Mouse (Mus musculus) heart, embryonic 16.5 days (tissue): Measurements from ENCODE around the gene Pde11a. TPM values are rescaled to one million over a fixed set of nuclear protein-coding genes. Genes with fewer than 3 reads are reported as not detected.
A peak's percentile ranks its signal among the peaks of the same experiment; 100 is the strongest.

ENCODE experiments used
- ATAC-seq: fragments of 200-750 bp; cut with Nextera tagmentation; replicated peaks from 2 replicates; pipeline ENCODE4 v1.8.0; 2017; ENCODE audit warnings: moderate number of reproducible peaks; ENCODE audit not compliant: insufficient read depth, low FRiP score; ENCODE audit errors: extremely low read depth
- H3K27ac ChIP-seq: fragments of 300-500 bp; sonication (generic); 2 replicates; pipeline ENCODE4 v1.5.1; 2014; ENCODE audit warnings: mild to moderate bottlenecking, low read length, control low read depth, moderate library complexity
- H3K27me3 ChIP-seq: fragments of 300-500 bp; sonication (generic); 2 replicates; pipeline ENCODE4 v1.6.1; 2014; ENCODE audit warnings: low read length, mixed read lengths; ENCODE audit not compliant: control insufficient read depth, insufficient read depth
- H3K36me3 ChIP-seq: fragments of 300-500 bp; sonication (generic); 2 replicates; pipeline ENCODE4 v1.6.1; 2014; ENCODE audit not compliant: control insufficient read depth, insufficient read depth
- H3K4me1 ChIP-seq: fragments of 300-500 bp; sonication (generic); 2 replicates; pipeline ENCODE4 v1.6.1; 2014; ENCODE audit warnings: low read length, mixed read lengths; ENCODE audit not compliant: control insufficient read depth, insufficient read depth
- H3K4me2 ChIP-seq: fragments of 300-500 bp; sonication (generic); 2 replicates; pipeline ENCODE4 v1.6.1; 2014; ENCODE audit warnings: low read depth, mild to moderate bottlenecking, control low read depth, low read length
- H3K4me3 ChIP-seq: fragments of 300-500 bp; sonication (generic); 2 replicates; pipeline ENCODE4 v1.5.1; 2014; ENCODE audit warnings: mild to moderate bottlenecking, control low read depth, low read length
- H3K9ac ChIP-seq: fragments of 300-500 bp; sonication (generic); 2 replicates; pipeline ENCODE4 v1.6.1; 2014; ENCODE audit warnings: low read length, control low read depth
- H3K9me3 ChIP-seq: fragments of 300-500 bp; sonication (generic); replicated peaks from 2 replicates; pipeline ENCODE4 v1.6.1; 2016; ENCODE audit warnings: low read length; ENCODE audit not compliant: control insufficient read depth
- WGBS: fragments of 180-500 bp; shearing (Covaris S2); extraction: QIAGEN DNeasy Blood & Tissue Kit; methylation state at CpG from one replicate; pipeline ENCODE4 v1.1.7; 2014; 5-methylcytosine and 5-hydroxymethylcytosine counted together
- polyA plus RNA-seq: library from polyadenylated mRNA; unstranded; fragments of >200 nt; fragmentation: Nextera tagmentation; extraction: Ambion mirVana; gene quantifications from 2 replicates; pipeline ENCODE4 v1.2.1, GENCODE M21; 2015

Gene Pde11a
- polyA plus RNA-seq, 1 experiment from 2014 or later, result 0.11 TPM

DNA sequence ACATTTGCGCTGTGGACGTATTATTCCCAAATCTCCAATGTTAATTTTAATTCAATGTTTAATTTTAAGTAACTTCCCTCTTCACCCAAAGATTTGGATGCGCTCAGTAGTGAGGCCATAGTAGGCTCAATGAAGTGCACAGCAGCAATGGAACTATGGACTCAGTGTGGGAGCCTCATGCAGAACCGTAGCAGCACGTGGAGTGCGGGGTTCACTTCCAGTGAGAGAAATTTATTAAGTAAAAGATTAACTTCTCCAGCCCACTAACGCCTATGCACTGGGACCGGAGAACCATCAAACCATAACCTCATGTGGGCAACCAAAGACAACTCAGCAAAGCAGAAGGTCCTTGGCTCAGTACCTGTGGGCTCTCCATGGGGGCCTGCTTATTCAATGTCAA, 322.4 kb downstream of the Pde11a start:
- no peaks in the 10 kb centered on the region for H3K4me1 ChIP-seq
- H3K9ac ChIP-seq, result no peak overlapping the region
- H3K27ac ChIP-seq, result no peak overlapping the region
- no peak overlapping the region for H3K4me3 ChIP-seq
- H3K9me3 ChIP-seq, result no peaks in the 10 kb centered on the region
- H3K36me3 ChIP-seq, result no peaks in the 10 kb centered on the region
- 90% methylated on average over 8 of the region's 8 CpGs for WGBS
- no peak overlapping the region for H3K4me2 ChIP-seq
- ATAC-seq, result no peak
- H3K27me3 ChIP-seq, result no peaks in the 10 kb centered on the region

DNA sequence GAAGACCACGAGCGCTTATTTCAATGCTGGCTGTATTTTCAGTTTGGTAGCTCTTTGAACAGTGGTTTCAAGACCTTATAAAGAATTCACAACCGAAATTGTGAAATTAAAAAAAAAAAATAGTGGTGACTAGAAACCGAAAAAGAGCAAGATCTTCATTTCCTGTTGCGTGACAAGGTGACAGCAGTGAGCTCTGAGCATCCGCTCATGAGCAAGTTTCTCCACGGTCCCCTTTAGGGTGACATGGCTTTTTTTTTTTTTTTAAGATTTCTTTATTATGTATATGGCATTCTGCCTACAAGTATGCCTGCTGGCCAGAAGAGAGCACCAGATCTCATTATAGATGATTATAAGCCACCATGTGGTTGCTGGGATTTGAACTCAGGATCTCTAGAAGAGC, 323.1 kb downstream of the Pde11a start:
- Histone ChIP-seq H3K9ac (no peak overlapping the region), H3K27ac (no peak overlapping the region), H3K36me3 (no peaks in the 10 kb centered on the region), H3K27me3 (no peaks in the 10 kb centered on the region), H3K4me2 (no peak overlapping the region), H3K4me3 (no peak overlapping the region), H3K4me1 (no peaks in the 10 kb centered on the region), H3K9me3 (no peaks in the 10 kb centered on the region)
- no peak for ATAC-seq
- WGBS, result 87% methylated on average over 7 of the region's 7 CpGs

DNA sequence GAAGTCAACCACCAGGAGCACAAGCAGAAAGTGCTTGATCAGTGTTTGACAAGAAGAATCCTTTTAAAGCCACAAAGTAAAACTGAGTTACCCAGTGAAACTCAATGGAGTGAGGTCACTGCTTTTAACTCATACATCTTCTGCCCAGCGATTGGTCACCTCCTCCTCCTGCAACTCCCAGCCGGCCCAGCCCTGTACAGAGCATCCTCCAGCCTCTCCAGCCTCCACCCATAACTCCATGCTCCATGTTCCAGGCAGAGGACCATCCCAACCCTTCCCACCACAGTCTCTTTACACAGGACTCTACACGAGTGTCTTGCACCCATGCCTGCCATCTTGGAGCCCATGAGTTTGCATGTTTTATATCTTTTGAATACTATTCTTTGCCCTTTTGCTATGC, 323.9 kb downstream of the Pde11a start:
- H3K4me3 ChIP-seq, result no peak overlapping the region
- 80% methylated on average over 3 of the region's 3 CpGs for WGBS
- no peak overlapping the region for H3K9ac ChIP-seq
- H3K9me3 ChIP-seq, result no peaks in the 10 kb centered on the region
- no peak for ATAC-seq
- no peaks in the 10 kb centered on the region for H3K4me1 ChIP-seq
- no peak overlapping the region for H3K4me2 ChIP-seq
- no peaks in the 10 kb centered on the region for H3K36me3 ChIP-seq
- H3K27me3 ChIP-seq, result no peaks in the 10 kb centered on the region
- H3K27ac ChIP-seq, result no peak overlapping the region

DNA sequence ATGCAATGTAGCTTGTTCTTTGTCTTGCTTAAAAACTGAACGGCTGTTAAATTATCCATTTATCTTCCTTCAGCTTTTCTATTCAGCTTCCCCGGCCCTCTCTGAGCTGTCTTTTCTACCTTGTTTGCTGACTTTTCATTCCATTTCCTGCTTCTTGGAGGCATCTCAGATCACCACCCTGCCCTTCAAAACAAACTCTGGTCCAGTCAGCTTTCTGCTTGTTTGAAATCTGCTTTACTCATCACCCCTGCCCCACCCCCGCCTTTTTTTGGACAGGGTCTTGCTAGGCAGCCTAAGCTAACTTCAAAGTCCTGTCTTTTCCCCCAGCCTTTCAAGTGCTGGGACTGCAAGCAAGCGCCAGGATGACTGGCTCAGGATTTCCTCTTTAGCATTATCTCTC, 332.4 kb downstream of the Pde11a start:
- WGBS, result 29% methylated on average over 4 of the region's 4 CpGs
- no peak overlapping the region for H3K9ac ChIP-seq

DNA sequence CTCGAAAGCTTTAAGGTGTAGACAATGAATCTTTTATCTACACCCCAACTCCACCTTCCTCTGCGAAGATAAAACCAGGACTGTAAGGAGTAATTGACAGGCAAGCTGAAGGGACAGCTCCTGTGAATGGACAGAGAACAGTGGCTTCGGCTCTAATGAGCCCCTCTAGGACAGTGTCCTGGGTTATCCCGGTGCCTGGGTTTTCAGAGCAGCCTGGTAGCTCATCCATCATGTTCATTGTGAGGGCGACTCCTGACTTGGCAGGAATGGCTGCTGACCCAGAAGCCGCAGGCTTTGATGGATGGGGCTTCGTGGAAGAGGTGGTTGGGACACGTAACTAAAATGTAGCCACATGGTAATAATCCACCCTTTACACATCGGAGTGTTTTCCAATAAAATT, 335.7 kb downstream of the Pde11a start:
- no peak for ATAC-seq
- 55% methylated on average over 9 of the region's 9 CpGs for WGBS
- Histone ChIP-seq H3K27me3 (no peaks in the 10 kb centered on the region), H3K4me2 (no peak overlapping the region), H3K4me1 (peaks cover 11% of the 10 kb centered on the region), H3K9me3 (no peaks in the 10 kb centered on the region), H3K9ac (no peak overlapping the region), H3K27ac (no peak overlapping the region), H3K36me3 (no peaks in the 10 kb centered on the region), H3K4me3 (no peak overlapping the region)

More for the DNA sequence above, 332.4 kb downstream of the Pde11a start:
- no peaks in the 10 kb centered on the region for H3K27me3 ChIP-seq
- no peaks in the 10 kb centered on the region for H3K36me3 ChIP-seq
- no peak overlapping the region for H3K27ac ChIP-seq
- H3K4me3 ChIP-seq, result no peak overlapping the region
- no peaks in the 10 kb centered on the region for H3K9me3 ChIP-seq
- H3K4me1 ChIP-seq, result no peaks in the 10 kb centered on the region
- no peak overlapping the region for H3K4me2 ChIP-seq
- no peak for ATAC-seq

DNA sequence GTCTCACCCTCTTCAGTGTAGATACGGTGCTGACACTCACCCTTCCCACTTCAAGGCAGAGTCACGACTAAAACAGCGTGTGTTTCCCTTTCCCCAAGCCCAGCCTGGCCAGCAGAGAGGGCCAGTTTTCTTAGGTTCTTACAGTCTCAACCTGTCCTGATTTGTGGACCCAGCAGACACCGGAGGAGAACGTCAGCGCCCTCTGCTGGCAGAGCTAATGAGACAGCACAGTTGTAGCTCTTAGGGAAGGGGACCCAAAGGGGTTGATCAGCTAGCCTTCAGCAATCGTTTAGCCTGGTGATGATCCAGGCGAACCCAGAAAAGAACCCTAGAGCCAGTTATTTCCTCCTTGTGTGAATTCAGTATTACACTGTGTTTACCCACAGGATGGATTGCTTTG, 337.2 kb downstream of the Pde11a start:
- H3K27me3 ChIP-seq, result no peaks in the 10 kb centered on the region
- WGBS, result 35% methylated on average over 8 of the region's 8 CpGs
- H3K4me2 ChIP-seq, result no peak overlapping the region
- no peaks in the 10 kb centered on the region for H3K36me3 ChIP-seq
- H3K9me3 ChIP-seq, result no peaks in the 10 kb centered on the region
- H3K27ac ChIP-seq, result no peak overlapping the region
- H3K9ac ChIP-seq, result no peak overlapping the region
- no peak overlapping the region for H3K4me3 ChIP-seq
- H3K4me1 ChIP-seq, result peaks cover 14% of the 10 kb centered on the region
- ATAC-seq, result 0 out of 2 replicates have a peak, but pooled peaks have one; percentile 50

DNA sequence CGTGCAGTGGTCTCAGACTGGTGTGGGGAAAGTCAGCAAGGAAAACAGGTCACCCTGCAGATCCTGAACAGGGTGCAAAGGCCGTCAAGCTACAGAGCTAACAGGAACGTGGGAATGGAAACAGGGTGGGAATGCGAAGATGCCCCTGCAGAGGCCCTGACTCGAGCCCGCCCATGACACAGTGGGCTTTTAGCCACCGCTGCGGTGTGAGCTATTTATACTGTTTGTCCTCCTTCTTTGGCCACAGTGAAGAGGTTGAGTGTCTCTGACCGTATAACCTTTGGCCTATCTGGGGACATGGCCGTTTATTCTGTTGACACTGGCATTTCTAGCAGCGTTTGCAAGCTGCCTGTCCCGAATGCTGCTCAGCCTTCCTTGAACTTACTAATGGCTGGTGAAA, 338.9 kb downstream of the Pde11a start:
- Histone ChIP-seq H3K9me3 (no peaks in the 10 kb centered on the region), H3K4me3 (no peak overlapping the region), H3K27me3 (no peaks in the 10 kb centered on the region), H3K4me2 (no peak overlapping the region), H3K4me1 (peaks cover 14% of the 10 kb centered on the region), H3K9ac (no peak overlapping the region), H3K27ac (no peak overlapping the region), H3K36me3 (no peaks in the 10 kb centered on the region)
- no peak for ATAC-seq
- 39% methylated on average over 12 of the region's 12 CpGs for WGBS

DNA sequence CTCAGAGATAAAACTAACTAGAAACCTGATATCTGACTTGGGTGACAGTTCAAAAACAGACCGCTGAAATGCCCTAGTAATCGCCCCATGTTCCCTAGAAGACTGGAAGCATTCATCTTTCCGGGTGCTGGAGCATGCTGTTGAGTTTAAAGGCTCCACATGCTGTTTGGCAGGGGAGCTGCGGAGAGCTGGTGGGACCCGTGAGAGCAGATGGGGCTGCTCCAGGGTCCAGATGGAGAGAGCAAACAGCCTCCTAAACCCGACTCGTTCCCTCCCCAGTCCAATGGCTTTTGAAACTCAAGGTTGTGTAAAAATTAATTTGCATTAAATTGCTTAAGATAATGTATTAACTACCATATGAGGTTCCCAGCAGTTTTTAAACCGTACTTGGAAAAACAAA, 339.9 kb downstream of the Pde11a start:
- Histone ChIP-seq H3K4me2 (no peak overlapping the region), H3K9me3 (no peaks in the 10 kb centered on the region), H3K4me1 (peaks cover 14% of the 10 kb centered on the region), H3K9ac (no peak overlapping the region), H3K4me3 (no peak overlapping the region), H3K36me3 (no peaks in the 10 kb centered on the region), H3K27me3 (no peaks in the 10 kb centered on the region), H3K27ac (no peak overlapping the region)
- no peak for ATAC-seq
- WGBS, result 44% methylated on average over 8 of the region's 8 CpGs

DNA sequence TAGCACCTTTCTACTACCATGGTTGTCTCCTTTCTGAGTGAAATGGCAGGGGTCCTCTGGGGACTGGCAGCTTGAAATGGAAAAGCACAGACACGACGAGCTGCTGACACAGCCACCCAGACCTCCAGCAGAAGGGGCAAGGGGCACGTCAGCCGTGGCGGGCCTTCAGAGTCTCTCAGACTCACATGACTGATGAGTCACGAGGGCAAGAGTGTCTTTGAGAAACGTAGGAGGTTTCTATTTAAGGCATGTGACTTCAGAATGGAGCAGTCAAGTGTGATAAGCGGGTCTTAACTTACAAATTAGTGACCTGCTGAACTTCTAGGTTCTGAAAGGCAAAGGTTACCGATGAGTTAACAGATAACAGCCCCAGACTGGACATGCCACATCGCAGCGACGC, 340.8 kb downstream of the Pde11a start:
- peak overlapping the region; percentile 30; the same call in 1 of the 2 replicates for H3K4me2 ChIP-seq
- no peak overlapping the region for H3K4me3 ChIP-seq
- 0 out of 2 replicates have a peak, but pooled peaks have one; percentile 19 for ATAC-seq
- no peaks in the 10 kb centered on the region for H3K9me3 ChIP-seq
- no peak overlapping the region for H3K27ac ChIP-seq
- no peaks in the 10 kb centered on the region for H3K36me3 ChIP-seq
- H3K27me3 ChIP-seq, result no peaks in the 10 kb centered on the region
- H3K4me1 ChIP-seq, result peaks cover 14% of the 10 kb centered on the region
- H3K9ac ChIP-seq, result no peak overlapping the region
- WGBS, result 22% methylated on average over 12 of the region's 12 CpGs

DNA sequence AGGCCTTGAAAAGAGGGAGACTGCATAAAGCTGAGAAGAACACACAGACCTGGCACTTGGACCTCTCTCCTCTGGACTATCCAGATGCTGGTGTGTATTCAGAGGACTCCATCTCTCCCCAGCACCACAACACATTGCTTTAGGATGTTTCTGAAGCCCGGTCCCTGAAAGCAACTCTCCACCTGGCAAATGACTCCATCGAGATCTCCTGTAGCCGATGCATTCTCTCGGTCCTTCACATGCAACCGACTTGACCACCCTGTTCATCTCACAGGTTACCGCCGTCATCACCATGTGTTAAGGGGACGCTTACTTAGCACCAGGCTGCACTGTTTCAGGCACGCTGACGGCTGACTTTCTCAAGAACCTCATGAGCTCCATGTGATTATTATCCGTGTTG, 343.7 kb downstream of the Pde11a start:
- no peaks in the 10 kb centered on the region for H3K9me3 ChIP-seq
- no peak overlapping the region for H3K4me3 ChIP-seq
- no peaks in the 10 kb centered on the region for H3K27me3 ChIP-seq
- no peak for ATAC-seq
- H3K4me1 ChIP-seq, result peaks cover 23% of the 10 kb centered on the region
- no peak overlapping the region for H3K9ac ChIP-seq
- H3K4me2 ChIP-seq, result no peak overlapping the region
- 85% methylated on average over 11 of the region's 11 CpGs for WGBS
- no peaks in the 10 kb centered on the region for H3K36me3 ChIP-seq
- H3K27ac ChIP-seq, result no peak overlapping the region
